Mouse (Mus musculus) thymus, postnatal 36 days (tissue): Measurements from ENCODE around the gene Fam169a.
"Not testable (repeated sequence)": the region's sequence is repeated elsewhere in the genome, so short reads cannot be mapped to it uniquely, and the experiment has no call there.

Source experiments
- DNase-seq, 2 experiments: peaks; one replicate each; pipeline ENCODE4 v3.0.0; 2022; ENCODE audit warnings: mixed read lengths in 2 of 2

The Fam169a gene

GRCm38 (mm10) chr13:97066649-97067550 is at the start of gene Fam169a:
Fam169a (plus strand) TSS chr13:97067286.
- no peak for DNase-seq

- no peak for DNase-seq
Observed at GRCm38 (mm10) chr13:97017711-97018110, 49.4 kb upstream of the Fam169a start.

- DNase-seq, result no peak
Observed at GRCm38 (mm10) chr13:97020122-97020521, 47.0 kb upstream of the Fam169a start.

- no peak for DNase-seq
Observed at GRCm38 (mm10) chr13:97021906-97022305, 45.2 kb upstream of the Fam169a start.

GRCm38 (mm10) chr13:97030075-97030474 is 37.0 kb upstream of the Fam169a start:
- no peak for DNase-seq

- no peak for DNase-seq
Observed at GRCm38 (mm10) chr13:97034262-97034661, 32.8 kb upstream of the Fam169a start, which contains the start of gene 1700029F12Rik. 1700029F12Rik (minus strand) TSS chr13:97034362.

- DNase-seq, result no peak
Observed at GRCm38 (mm10) chr13:97051158-97051557, 15.9 kb upstream of the Fam169a start.

- DNase-seq, result peak; percentile 20 to 37
Observed at GRCm38 (mm10) chr13:97052667-97053066, 14.4 kb upstream of the Fam169a start.

GRCm38 (mm10) chr13:97053844-97054243 is 13.2 kb upstream of the Fam169a start:
- no peak for DNase-seq

- DNase-seq, result no peak
Observed at GRCm38 (mm10) chr13:97057817-97058216, 9.3 kb upstream of the Fam169a start.

GRCm38 (mm10) chr13:97059746-97060145 is 7.3 kb upstream of the Fam169a start:
- no peak for DNase-seq

GRCm38 (mm10) chr13:97060331-97060730 is 6.8 kb upstream of the Fam169a start:
- DNase-seq, result no peak

- no peak for DNase-seq
Observed at GRCm38 (mm10) chr13:97062151-97062550, 4.9 kb upstream of the Fam169a start.

GRCm38 (mm10) chr13:97063431-97063830 is 3.7 kb upstream of the Fam169a start:
- no peak for DNase-seq

- peak in 1 of 2 experiments; percentile 4 for DNase-seq
Observed at GRCm38 (mm10) chr13:97064413-97064812, 2.7 kb upstream of the Fam169a start.

- DNase-seq, result not testable (repeated sequence)
Observed at GRCm38 (mm10) chr13:97064844-97065621, 2.1 kb upstream of the Fam169a start.

GRCm38 (mm10) chr13:97067691-97068090 is 605 bp downstream of the Fam169a start:
- DNase-seq, result no peak

GRCm38 (mm10) chr13:97068151-97068550 is 1.1 kb downstream of the Fam169a start:
- DNase-seq, result no peak

- DNase-seq, result peak in 1 of 2 experiments; percentile 6
Observed at GRCm38 (mm10) chr13:97070931-97071625, 4.0 kb downstream of the Fam169a start.

GRCm38 (mm10) chr13:97071626-97072241 is 4.6 kb downstream of the Fam169a start:
- peak; percentile 7 to 24 for DNase-seq

- DNase-seq, result no peak
Observed at GRCm38 (mm10) chr13:97073497-97073896, 6.4 kb downstream of the Fam169a start.

- no peak for DNase-seq
Observed at GRCm38 (mm10) chr13:97077556-97077955, 10.5 kb downstream of the Fam169a start.
